Mouse (Mus musculus) liver, embryonic 14.5 days (tissue): Measurements from ENCODE around the gene Lrrc49.

ENCODE experiments used
- CTCF ChIP-seq: IDR thresholded peaks from 2 replicates; pipeline ENCODE4 v1.5.1; 2016; ENCODE audit warnings: antibody characterized with exemption, low read depth, control low read depth
- EP300 ChIP-seq: IDR thresholded peaks from 2 replicates; pipeline ENCODE4 v1.6.1; 2016; ENCODE audit warnings: antibody characterized with exemption, low read depth

DNA sequence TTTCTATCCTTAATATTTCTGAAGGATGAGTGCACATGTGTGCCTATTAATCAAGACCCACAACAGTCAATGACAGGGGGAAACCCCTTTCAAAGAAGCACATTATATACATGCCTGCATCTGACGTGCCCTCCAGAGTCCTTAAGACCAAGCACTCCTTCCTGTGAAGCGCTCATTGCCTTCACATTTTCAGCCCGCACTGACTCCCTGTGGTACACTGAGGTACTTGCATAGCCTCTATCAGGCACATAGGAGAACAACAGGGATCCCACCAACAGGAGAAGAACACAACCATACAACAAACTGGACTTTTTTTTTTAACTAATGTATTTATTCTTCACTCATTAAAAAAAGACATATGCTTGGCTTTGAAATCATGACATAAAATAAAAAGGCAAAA lies 101.0 kb downstream of the Lrrc49 start:
- TF ChIP-seq CTCF: no peak
- TF ChIP-seq EP300: no peak
